Mouse (Mus musculus) right cerebral cortex, postnatal 14 days (tissue): ENCODE measurements around the gene Hdac10.
A peak's percentile ranks its signal among the peaks of the same experiment; 100 is the strongest.

ENCODE experiments used
- DNase-seq: peaks from one replicate; pipeline ENCODE4 v3.0.0; 2022

Hdac10 gene

GRCm38 (mm10) chr15:89128382-89129350 lies at the start of gene Hdac10:
Gene Hdac10, minus strand, starts transcription at chr15:89128700.
- peak; percentile 77 for DNase-seq

- no peak for DNase-seq
Measured at GRCm38 (mm10) chr15:89177576-89178259, 49.2 kb upstream of the Hdac10 start.

GRCm38 (mm10) chr15:89177121-89177520 lies 48.6 kb upstream of the Hdac10 start:
- peak; percentile 62 for DNase-seq

- DNase-seq, result no peak
Measured at GRCm38 (mm10) chr15:89175411-89176155, 47.1 kb upstream of the Hdac10 start.

GRCm38 (mm10) chr15:89174889-89175339 lies 46.4 kb upstream of the Hdac10 start:
- DNase-seq, result no peak

- DNase-seq, result peak; percentile 49
Measured at GRCm38 (mm10) chr15:89173906-89174214, 45.4 kb upstream of the Hdac10 start.

GRCm38 (mm10) chr15:89173024-89173905 lies 44.8 kb upstream of the Hdac10 start:
- peak; percentile 67 for DNase-seq

- no peak for DNase-seq
Measured at GRCm38 (mm10) chr15:89172276-89172935, 43.9 kb upstream of the Hdac10 start.

GRCm38 (mm10) chr15:89171526-89172051 lies 43.1 kb upstream of the Hdac10 start:
- DNase-seq, result no peak

- DNase-seq, result no peak
Measured at GRCm38 (mm10) chr15:89170102-89170501, 41.6 kb upstream of the Hdac10 start.

GRCm38 (mm10) chr15:89169431-89169830 lies 40.9 kb upstream of the Hdac10 start:
- peak; percentile 80 for DNase-seq

- DNase-seq, result no peak
Measured at GRCm38 (mm10) chr15:89168922-89169321, 40.4 kb upstream of the Hdac10 start.

GRCm38 (mm10) chr15:89165478-89165877 lies 37.0 kb upstream of the Hdac10 start:
- DNase-seq, result no peak

- DNase-seq, result no peak
Measured at GRCm38 (mm10) chr15:89161397-89161796, 32.9 kb upstream of the Hdac10 start.

- no peak for DNase-seq
Measured at GRCm38 (mm10) chr15:89158516-89158915, 30.0 kb upstream of the Hdac10 start.

- DNase-seq, result peak; percentile 78
Measured at GRCm38 (mm10) chr15:89157954-89158353, 29.5 kb upstream of the Hdac10 start.

- no peak for DNase-seq
Measured at GRCm38 (mm10) chr15:89152312-89152711, 23.8 kb upstream of the Hdac10 start.

- no peak for DNase-seq
Measured at GRCm38 (mm10) chr15:89150041-89150390, 21.5 kb upstream of the Hdac10 start.

- DNase-seq, result peak; percentile 65
Measured at GRCm38 (mm10) chr15:89149271-89150040, 21.0 kb upstream of the Hdac10 start, which contains the start of gene Mapk11. Gene Mapk11, minus strand, starts transcription at chr15:89149628.

GRCm38 (mm10) chr15:89148496-89149270 lies 20.2 kb upstream of the Hdac10 start:
- DNase-seq, result no peak
